Mouse (Mus musculus): ENCODE data around the gene Atm.

- TF ChIP-seq E2F4 (IDR thresholded peaks at IDR 0.05; ENCODE audit: insufficient read depth), result no peak
- TF ChIP-seq POLR2AphosphoS2 (IDR thresholded peaks at IDR 0.05; ENCODE audit: insufficient read length, low read depth), result no peak
- no peak for TF ChIP-seq USF1 (IDR thresholded peaks at IDR 0.05; ENCODE audit: low read depth)
- TF ChIP-seq MAX (IDR thresholded peaks at IDR 0.05; ENCODE audit: low read depth), result no peak
- no peak for TF ChIP-seq POLR2A (IDR thresholded peaks at IDR 0.05; ENCODE audit: insufficient read length, low read depth)
- TF ChIP-seq CEBPB (IDR thresholded peaks at IDR 0.05; ENCODE audit: insufficient read depth, poor library complexity, severe bottlenecking), result no peak
- TF ChIP-seq MYOG (IDR thresholded peaks at IDR 0.05; ENCODE audit: control insufficient read depth in 1 of 3, insufficient read depth in 1 of 3, insufficient read length in 2 of 3, low read depth in 2 of 3), result no peak
- TF ChIP-seq REST (IDR thresholded peaks at IDR 0.05; ENCODE audit: insufficient read depth, insufficient read length), result no peak
- no peak for TF ChIP-seq TCF12 (IDR thresholded peaks at IDR 0.05; ENCODE audit: insufficient read depth, poor library complexity, severe bottlenecking)
- TF ChIP-seq MYOD1 (IDR thresholded peaks at IDR 0.05; ENCODE audit: control insufficient read depth in 1 of 3, insufficient read length in 2 of 3, low read depth in 2 of 3), result no peak
- TF ChIP-seq TCF3 (IDR thresholded peaks at IDR 0.05; ENCODE audit: insufficient read length, low read depth), result no peak
- TF ChIP-seq SRF (IDR thresholded peaks at IDR 0.05; ENCODE audit: control insufficient read depth, insufficient read length, low read depth), result no peak
These were observed 22.4 kb downstream of the Atm start for GRCm38 (mm10) chr9:53514091-53514490.
